Mouse (Mus musculus) ES-E14 (cell line): Measurements from ENCODE around the gene Olfr523.

Experiments
- HCFC1 ChIP-seq: IDR thresholded peaks from 2 replicates; pipeline ENCODE4 v1.6.1; 2012; ENCODE audit warnings: low read length, inconsistent platforms, borderline replicate concordance; ENCODE audit not compliant: insufficient read depth
- MAFK ChIP-seq: IDR thresholded peaks from 2 replicates; pipeline ENCODE4 v1.6.1; 2014; ENCODE audit warnings: mild to moderate bottlenecking, low read depth, low read length, inconsistent platforms; ENCODE audit not compliant: insufficient read depth
- ZC3H11A ChIP-seq: IDR thresholded peaks from 2 replicates; pipeline ENCODE4 v1.6.1; 2012; ENCODE audit warnings: low read depth, mild to moderate bottlenecking, inconsistent platforms, low read length, borderline replicate concordance
- ZNF384 ChIP-seq: IDR thresholded peaks from 2 replicates; pipeline ENCODE4 v1.6.1; 2012; ENCODE audit warnings: low read depth, low read length, inconsistent platforms

GRCm38 (mm10) chr7:140184206-140184605, 11.2 kb downstream of the Olfr523 start:
- TF ChIP-seq ZNF384, result no peak
- TF ChIP-seq HCFC1, result no peak
- TF ChIP-seq MAFK, result no peak
- TF ChIP-seq ZC3H11A, result no peak
